Mouse (Mus musculus) right cerebral cortex, postnatal 36 days (tissue): ENCODE results near the gene Irak3.
"Not testable (repeated sequence)": the region's sequence is repeated elsewhere in the genome, so short reads cannot be mapped to it uniquely, and the experiment has no call there.

Experiments
- DNase-seq, 2 experiments: peaks; one replicate each; pipeline ENCODE4 v3.0.0; 2022; ENCODE audit warnings: low spot score in 2 of 2, mixed read lengths in 1 of 2

Irak3 gene

GRCm38 (mm10) chr10:120163490-120163889, 38.4 kb downstream of the Irak3 start:
- DNase-seq = no peak

- no peak for DNase-seq
Observed at GRCm38 (mm10) chr10:120162840-120163239, 39.1 kb downstream of the Irak3 start.

GRCm38 (mm10) chr10:120160533-120160932, 41.4 kb downstream of the Irak3 start:
- no peak for DNase-seq

- DNase-seq = no peak
Observed at GRCm38 (mm10) chr10:120153911-120154310, 48.0 kb downstream of the Irak3 start.

- no peak for DNase-seq
Observed at GRCm38 (mm10) chr10:120151672-120152071, 50.3 kb downstream of the Irak3 start.

GRCm38 (mm10) chr10:120140916-120141516, 60.9 kb downstream of the Irak3 start:
- no peak for DNase-seq

- DNase-seq = no peak
Observed at GRCm38 (mm10) chr10:120140193-120140592, 61.7 kb downstream of the Irak3 start.

- DNase-seq = no peak
Observed at GRCm38 (mm10) chr10:120136020-120136562, 65.8 kb downstream of the Irak3 start.

GRCm38 (mm10) chr10:120133697-120134096, 68.2 kb downstream of the Irak3 start:
- DNase-seq = no peak

- peak; percentile 8 to 41 for DNase-seq
Observed at GRCm38 (mm10) chr10:120130621-120131020, 71.3 kb downstream of the Irak3 start.

- DNase-seq = no peak
Observed at GRCm38 (mm10) chr10:120128601-120129277, 73.2 kb downstream of the Irak3 start.

GRCm38 (mm10) chr10:120125465-120125857, 76.5 kb downstream of the Irak3 start:
- DNase-seq = no peak

GRCm38 (mm10) chr10:120124801-120125464, 77.0 kb downstream of the Irak3 start:
- peak; percentile 63 to 64 for DNase-seq

- DNase-seq = no peak
Observed at GRCm38 (mm10) chr10:120123721-120124120, 78.2 kb downstream of the Irak3 start.

GRCm38 (mm10) chr10:120115249-120115648, 86.7 kb downstream of the Irak3 start:
- no peak for DNase-seq

- no peak for DNase-seq
Observed at GRCm38 (mm10) chr10:120114493-120114892, 87.4 kb downstream of the Irak3 start.

GRCm38 (mm10) chr10:120113980-120114379, 88.0 kb downstream of the Irak3 start:
- no peak for DNase-seq

GRCm38 (mm10) chr10:120113482-120113881, 88.4 kb downstream of the Irak3 start:
- DNase-seq = not testable (repeated sequence)

- DNase-seq = peak; percentile 91
Observed at GRCm38 (mm10) chr10:120112507-120113396, 89.2 kb downstream of the Irak3 start, which contains the start of gene Helb. Gene Helb (minus strand): TSS chr10:120112987.

GRCm38 (mm10) chr10:120111691-120112319, 90.1 kb downstream of the Irak3 start:
- DNase-seq = no peak

- no peak for DNase-seq
Observed at GRCm38 (mm10) chr10:120100806-120101205, 101.1 kb downstream of the Irak3 start.
